Mouse (Mus musculus) monocyte, adult 2 months (primary cell): ENCODE results near the gene Scd1.

ENCODE experiments used
- DNase-seq, 2 experiments: peaks; one replicate each; pipeline ENCODE4 v3.0.0; 2022; ENCODE audit warnings: low spot score in 2 of 2, low read depth in 1 of 2

Scd1 gene

DNA sequence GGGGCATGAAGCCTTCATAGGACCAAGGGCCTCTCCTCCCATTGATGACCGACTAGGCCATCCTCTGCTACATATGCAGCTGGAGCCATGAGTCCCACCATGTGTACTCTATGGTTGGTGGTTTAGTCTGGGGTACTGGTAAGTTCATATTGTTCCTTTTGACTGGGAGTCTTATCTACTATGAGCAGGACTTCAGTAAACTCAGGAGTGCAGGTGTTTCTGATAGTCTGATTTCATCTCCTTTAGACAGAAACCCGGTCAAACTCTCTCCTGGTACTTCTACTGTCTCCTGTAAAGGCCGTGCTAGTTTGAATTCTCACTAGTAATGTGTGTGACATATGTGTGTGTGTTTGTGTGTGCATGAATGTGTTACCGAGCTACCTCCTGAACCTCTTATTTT, 41.9 kb downstream of the Scd1 start:
- no peak for DNase-seq

DNA sequence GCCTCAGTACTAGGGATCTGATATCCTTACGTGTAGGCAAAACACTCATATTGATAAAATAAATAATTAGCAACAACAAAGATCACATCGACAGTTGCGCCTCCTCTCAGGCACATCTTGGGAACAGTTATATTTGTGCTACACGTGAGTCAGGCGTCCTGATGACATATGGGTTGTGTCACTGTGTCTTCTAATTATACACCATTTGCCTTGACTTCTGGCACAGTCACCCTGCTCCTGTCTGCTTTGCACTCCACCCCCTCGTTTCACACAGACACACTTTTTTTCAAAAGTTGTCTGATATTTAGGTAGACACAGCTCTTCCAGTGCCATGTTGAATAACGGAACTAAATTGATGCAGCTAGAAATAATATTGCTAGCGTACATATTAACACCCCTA, 43.6 kb downstream of the Scd1 start:
- no peak for DNase-seq

DNA sequence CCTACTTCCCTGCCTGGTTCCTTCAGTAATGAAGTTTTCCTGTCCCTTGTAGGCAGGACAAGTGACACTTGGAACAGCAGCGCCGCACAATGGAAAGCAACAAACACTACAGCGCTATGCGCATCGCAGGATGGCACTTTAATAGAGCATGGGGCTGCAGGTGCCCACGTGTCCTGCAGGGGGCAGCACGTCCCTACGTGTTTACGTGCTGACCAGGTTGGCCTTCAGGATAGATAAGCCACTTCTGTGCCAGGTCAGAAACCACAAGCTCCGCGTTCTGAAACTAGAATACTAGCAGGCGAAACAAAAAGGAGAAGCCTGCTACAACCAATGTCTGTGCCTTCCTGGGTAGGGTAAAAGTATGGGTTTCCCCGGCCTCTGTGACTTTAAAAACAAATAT, 44.1 kb downstream of the Scd1 start:
- peak; percentile 20 to 32 for DNase-seq

DNA sequence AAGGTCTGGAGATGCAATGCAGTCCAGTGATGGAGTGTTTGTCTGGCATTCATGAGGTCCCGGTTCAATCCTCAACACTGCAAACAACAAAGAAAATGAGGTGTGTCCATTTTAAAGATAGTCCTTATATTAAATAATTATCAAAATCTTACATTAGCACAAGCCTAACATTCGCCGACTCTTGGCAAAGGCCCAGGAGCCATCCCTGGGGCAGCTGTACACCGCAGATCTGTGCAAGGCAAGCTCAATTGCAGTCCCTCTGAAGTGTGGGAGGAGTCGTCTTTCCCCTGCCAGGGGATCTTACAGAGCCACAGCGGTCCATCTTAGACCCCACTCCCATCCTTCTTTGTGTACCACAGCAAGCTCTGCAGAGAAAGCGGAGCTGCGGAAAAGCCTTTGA, 49.0 kb downstream of the Scd1 start:
- DNase-seq, result no peak

DNA sequence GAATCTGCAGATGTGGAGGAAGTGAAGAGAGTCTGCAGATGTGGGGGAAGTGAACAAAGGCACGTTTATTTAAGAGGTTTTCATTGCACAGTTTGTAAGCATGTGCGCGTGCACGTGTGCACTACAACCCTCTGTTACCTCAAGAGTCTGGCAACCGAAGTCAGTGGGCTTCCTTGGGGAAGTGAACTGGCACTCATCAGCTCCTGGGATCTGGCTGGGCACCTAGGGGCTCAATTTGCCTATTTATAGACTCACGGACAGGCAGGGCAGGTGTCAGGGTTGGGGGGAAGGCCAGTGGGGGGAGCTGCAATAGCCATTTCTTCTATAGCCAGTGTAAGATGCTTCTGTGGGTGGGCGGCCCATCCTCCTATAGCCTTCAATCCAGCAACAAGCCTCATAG, 55.9 kb downstream of the Scd1 start:
- DNase-seq, result no peak

DNA sequence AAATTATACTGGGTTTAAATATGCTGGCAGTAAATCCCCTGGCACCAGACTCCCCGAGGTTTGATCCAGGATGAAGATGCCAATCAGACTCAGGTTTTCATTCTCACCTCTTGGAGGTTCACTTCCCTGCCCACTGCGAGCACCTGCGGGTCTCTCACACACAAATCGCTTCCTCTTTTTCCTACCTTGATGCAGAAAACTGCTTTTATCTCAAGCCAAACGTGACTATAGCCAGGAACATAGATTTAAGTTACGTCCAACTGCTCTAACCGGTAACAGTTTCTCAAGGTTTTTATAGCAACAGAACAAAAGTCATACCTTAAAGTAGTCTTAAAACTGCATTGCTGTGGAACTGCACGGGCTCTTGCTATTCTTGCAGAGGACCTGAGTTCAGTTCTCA, 58.0 kb downstream of the Scd1 start:
- DNase-seq, result no peak
